Mouse (Mus musculus): ENCODE measurements at regions not wholly inside any gene's neighbourhood (a gene's known extent, or its start where the extent isn't known, plus 50 kb on each side); places are given as distances from the start of the nearest gene placed in this dataset.
A peak's percentile ranks its signal among the peaks of the same experiment; 100 is the strongest.

GRCm38 (mm10) chr8:126833006-126833405 is 112.6 kb downstream of the Tomm20 start:
- Histone ChIP-seq H3K9me3 (replicated peaks; ENCODE audit: control insufficient read depth, insufficient read depth, low read length, poor library complexity, severe bottlenecking) (no peaks in the 10 kb centered on the region), H3K4me3 (ENCODE audit: low read depth, low read length) (no peak overlapping the region), H3K27me3 (ENCODE audit: control insufficient read depth, insufficient read depth, low read length, poor library complexity, severe bottlenecking) (no peaks in the 10 kb centered on the region), H3K4me1 (ENCODE audit: control insufficient read depth, insufficient read depth, low read length) (peaks cover 2% of the 10 kb centered on the region), H3K27ac (ENCODE audit: insufficient read depth, low read length) (no peak overlapping the region), H3K9ac (ENCODE audit: low read depth, poor library complexity, severe bottlenecking) (no peak overlapping the region), H3K36me3 (ENCODE audit: control insufficient read depth, insufficient read depth, low read length, poor library complexity, severe bottlenecking) (no peaks in the 10 kb centered on the region)
- TF ChIP-seq POLR2A (IDR thresholded peaks at IDR 0.05; ENCODE audit: insufficient read depth, low read length) (no peak), CTCF (IDR thresholded peaks at IDR 0.05; ENCODE audit: low read depth, low read length) (no peak), EP300 (IDR thresholded peaks at IDR 0.05; ENCODE audit: insufficient read depth, low read depth, low read length) (no peak)

- peaks cover 2% of the 10 kb centered on the region for H3K4me1 ChIP-seq (ENCODE audit: control insufficient read depth, insufficient read depth, low read length)
- TF ChIP-seq CTCF (IDR thresholded peaks at IDR 0.05; ENCODE audit: low read depth, low read length) (no peak), EP300 (IDR thresholded peaks at IDR 0.05; ENCODE audit: insufficient read depth, low read depth, low read length) (no peak), POLR2A (IDR thresholded peaks at IDR 0.05; ENCODE audit: insufficient read depth, low read length) (no peak)
- no peaks in the 10 kb centered on the region for H3K9me3 ChIP-seq (replicated peaks; ENCODE audit: control insufficient read depth, insufficient read depth, low read length, poor library complexity, severe bottlenecking)
- H3K4me3 ChIP-seq (ENCODE audit: low read depth, low read length) = no peak overlapping the region
- H3K27ac ChIP-seq (ENCODE audit: insufficient read depth, low read length) = no peak overlapping the region
- no peaks in the 10 kb centered on the region for H3K27me3 ChIP-seq (ENCODE audit: control insufficient read depth, insufficient read depth, low read length, poor library complexity, severe bottlenecking)
- no peak overlapping the region for H3K9ac ChIP-seq (ENCODE audit: low read depth, poor library complexity, severe bottlenecking)
- H3K36me3 ChIP-seq (ENCODE audit: control insufficient read depth, insufficient read depth, low read length, poor library complexity, severe bottlenecking) = no peaks in the 10 kb centered on the region
Observed at GRCm38 (mm10) chr8:126832163-126832978, 113.3 kb downstream of the Tomm20 start.

- peaks cover 4% of the 10 kb centered on the region for H3K4me1 ChIP-seq (ENCODE audit: control insufficient read depth, insufficient read depth, low read length)
- H3K9me3 ChIP-seq (replicated peaks; ENCODE audit: control insufficient read depth, insufficient read depth, low read length, poor library complexity, severe bottlenecking) = no peaks in the 10 kb centered on the region
- H3K36me3 ChIP-seq (ENCODE audit: control insufficient read depth, insufficient read depth, low read length, poor library complexity, severe bottlenecking) = no peaks in the 10 kb centered on the region
- no peak overlapping the region for H3K9ac ChIP-seq (ENCODE audit: low read depth, poor library complexity, severe bottlenecking)
- H3K4me3 ChIP-seq (ENCODE audit: low read depth, low read length) = no peak overlapping the region
- H3K27ac ChIP-seq (ENCODE audit: insufficient read depth, low read length) = no peak overlapping the region
- TF ChIP-seq EP300 (IDR thresholded peaks at IDR 0.05; ENCODE audit: insufficient read depth, low read depth, low read length) = no peak
- no peak for TF ChIP-seq CTCF (IDR thresholded peaks at IDR 0.05; ENCODE audit: low read depth, low read length)
- TF ChIP-seq POLR2A (IDR thresholded peaks at IDR 0.05; ENCODE audit: insufficient read depth, low read length) = no peak
- H3K27me3 ChIP-seq (ENCODE audit: control insufficient read depth, insufficient read depth, low read length, poor library complexity, severe bottlenecking) = no peaks in the 10 kb centered on the region
Observed at GRCm38 (mm10) chr8:126831312-126832162, 114.1 kb downstream of the Tomm20 start.

- no peak overlapping the region; the same call in 1 of the 2 replicates for H3K27ac ChIP-seq (ENCODE audit: insufficient read depth, low read length)
- H3K9ac ChIP-seq (ENCODE audit: low read depth, poor library complexity, severe bottlenecking) = no peak overlapping the region
- H3K4me1 ChIP-seq (ENCODE audit: control insufficient read depth, insufficient read depth, low read length) = peaks cover 4% of the 10 kb centered on the region
- H3K4me3 ChIP-seq (ENCODE audit: low read depth, low read length) = no peak overlapping the region
- no peaks in the 10 kb centered on the region for H3K9me3 ChIP-seq (replicated peaks; ENCODE audit: control insufficient read depth, insufficient read depth, low read length, poor library complexity, severe bottlenecking)
- no peaks in the 10 kb centered on the region for H3K36me3 ChIP-seq (ENCODE audit: control insufficient read depth, insufficient read depth, low read length, poor library complexity, severe bottlenecking)
- no peak for TF ChIP-seq POLR2A (IDR thresholded peaks at IDR 0.05; ENCODE audit: insufficient read depth, low read length)
- TF ChIP-seq EP300 (IDR thresholded peaks at IDR 0.05; ENCODE audit: insufficient read depth, low read depth, low read length) = 0 out of 2 replicates have a peak, but pooled peaks have one; percentile 52
- no peaks in the 10 kb centered on the region for H3K27me3 ChIP-seq (ENCODE audit: control insufficient read depth, insufficient read depth, low read length, poor library complexity, severe bottlenecking)
Observed at GRCm38 (mm10) chr8:126830242-126830530, 115.5 kb downstream of the Tomm20 start.

- Histone ChIP-seq H3K27me3 (ENCODE audit: control insufficient read depth, insufficient read depth, low read length, poor library complexity, severe bottlenecking) (no peaks in the 10 kb centered on the region), H3K4me1 (ENCODE audit: control insufficient read depth, insufficient read depth, low read length) (peaks cover 4% of the 10 kb centered on the region), H3K36me3 (ENCODE audit: control insufficient read depth, insufficient read depth, low read length, poor library complexity, severe bottlenecking) (no peaks in the 10 kb centered on the region), H3K9ac (ENCODE audit: low read depth, poor library complexity, severe bottlenecking) (no peak overlapping the region), H3K27ac (ENCODE audit: insufficient read depth, low read length) (no peak overlapping the region; the same call in 1 of the 2 replicates), H3K9me3 (replicated peaks; ENCODE audit: control insufficient read depth, insufficient read depth, low read length, poor library complexity, severe bottlenecking) (no peaks in the 10 kb centered on the region), H3K4me3 (ENCODE audit: low read depth, low read length) (no peak overlapping the region)
- TF ChIP-seq EP300 (IDR thresholded peaks at IDR 0.05; ENCODE audit: insufficient read depth, low read depth, low read length) (no peak), POLR2A (IDR thresholded peaks at IDR 0.05; ENCODE audit: insufficient read depth, low read length) (no peak), CTCF (IDR thresholded peaks at IDR 0.05; ENCODE audit: low read depth, low read length) (no peak)
Observed at GRCm38 (mm10) chr8:126829376-126830241, 116.0 kb downstream of the Tomm20 start.
